Mouse (Mus musculus): ENCODE data around the gene Cables2. TPM values are rescaled to one million over a fixed set of nuclear protein-coding genes. Genes with fewer than 3 reads are reported as not detected.

The Cables2 gene
- total RNA-seq, 1 experiment, result 13.4 TPM

DNA sequence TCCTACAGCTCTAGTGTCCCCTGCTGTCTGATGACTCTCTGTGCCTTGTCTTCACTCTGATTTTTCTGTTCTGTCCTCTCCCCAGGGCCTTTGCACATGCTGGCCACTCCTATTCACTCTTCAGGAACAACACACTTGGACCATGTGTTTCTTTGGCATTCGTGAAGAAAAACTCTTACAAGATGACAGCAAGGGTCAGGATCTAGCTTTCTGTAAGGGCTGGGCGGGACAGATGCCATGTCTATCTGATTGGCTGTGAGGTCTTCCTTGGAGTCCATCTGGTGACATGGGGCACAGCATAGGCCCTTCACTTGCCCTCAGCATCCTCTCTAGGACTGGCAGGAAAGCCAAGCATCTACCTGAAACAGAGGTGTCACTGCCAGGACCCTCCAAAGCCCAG, 32.7 kb upstream of the Cables2 start:
- in situ Hi-C loops (cut with MboI; ENCODE audit: low sequenced_read_pairs in 2 of 2, unreplicated experiment in 2 of 2), result no loop called here
- no peak for DNase-seq (ENCODE audit: low read depth, low spot score)

GRCm38 (mm10) chr2:180305490-180305889, 32.2 kb upstream of the Cables2 start:
- in situ Hi-C loops (cut with MboI; ENCODE audit: low sequenced_read_pairs in 2 of 2, unreplicated experiment in 2 of 2), result no loop called here
- no peak for TF ChIP-seq ZNF384 (IDR thresholded peaks at IDR 0.05; ENCODE audit: low read depth, low read length)
- TF ChIP-seq CHD2 (IDR thresholded peaks at IDR 0.05; ENCODE audit: low read depth, low read length), result no peak
- no peak for TF ChIP-seq MAFK (IDR thresholded peaks at IDR 0.05; ENCODE audit: insufficient read depth, low read depth, low read length)
- TF ChIP-seq HCFC1 (IDR thresholded peaks at IDR 0.05; ENCODE audit: borderline replicate concordance, insufficient read depth, low read length), result no peak
- no peak for TF ChIP-seq ZC3H11A (IDR thresholded peaks at IDR 0.05; ENCODE audit: borderline replicate concordance, low read depth, low read length)
- no peak for DNase-seq (ENCODE audit: low read depth, low spot score)
- H3K4me3 ChIP-seq (ENCODE audit: insufficient read depth in 1 of 2, low read depth in 1 of 2, low read length in 2 of 2, poor library complexity in 1 of 2, severe bottlenecking in 1 of 2), result no peak overlapping the region
- H3K36me3 ChIP-seq (ENCODE audit: control insufficient read depth, insufficient read depth, low read length, poor library complexity, severe bottlenecking), result no peaks in the 10 kb centered on the region
- no peaks in the 10 kb centered on the region for H3K9me3 ChIP-seq (ENCODE audit: control insufficient read depth, insufficient read depth, low read depth, low read length)
- no peak overlapping the region for H3K9ac ChIP-seq (ENCODE audit: insufficient read depth, low read depth, low read length, poor library complexity, severe bottlenecking)
- H3K27ac ChIP-seq (ENCODE audit: insufficient read depth, low read depth, low read length, poor library complexity, severe bottlenecking), result no peak overlapping the region
- H3K4me1 ChIP-seq (ENCODE audit: control insufficient read depth in 2 of 2, insufficient read depth in 2 of 2, low read length in 2 of 2, poor library complexity in 1 of 2), result peaks cover 0 to 4% of the 10 kb centered on the region in 2 experiments; a peak in 1 of 4 replicates

More for the DNA sequence above, 32.7 kb upstream of the Cables2 start:
- Histone ChIP-seq H3K4me1 (ENCODE audit: control insufficient read depth in 2 of 2, insufficient read depth in 2 of 2, low read length in 2 of 2, poor library complexity in 1 of 2) (peaks cover 0 to 1% of the 10 kb centered on the region in 2 experiments; a peak in 1 of 4 replicates), H3K36me3 (ENCODE audit: control insufficient read depth, insufficient read depth, low read length, poor library complexity, severe bottlenecking) (no peaks in the 10 kb centered on the region), H3K27ac (ENCODE audit: insufficient read depth, low read depth, low read length, poor library complexity, severe bottlenecking) (no peak overlapping the region), H3K4me3 (ENCODE audit: insufficient read depth in 1 of 2, low read depth in 1 of 2, low read length in 2 of 2, poor library complexity in 1 of 2, severe bottlenecking in 1 of 2) (no peak overlapping the region), H3K9me3 (ENCODE audit: control insufficient read depth, insufficient read depth, low read depth, low read length) (no peaks in the 10 kb centered on the region), H3K9ac (ENCODE audit: insufficient read depth, low read depth, low read length, poor library complexity, severe bottlenecking) (no peak overlapping the region)
- no peak for TF ChIP-seq HCFC1 (IDR thresholded peaks at IDR 0.05; ENCODE audit: borderline replicate concordance, insufficient read depth, low read length)
- no peak for TF ChIP-seq ZNF384 (IDR thresholded peaks at IDR 0.05; ENCODE audit: low read depth, low read length)
- TF ChIP-seq ZC3H11A (IDR thresholded peaks at IDR 0.05; ENCODE audit: borderline replicate concordance, low read depth, low read length), result no peak
- no peak for TF ChIP-seq CHD2 (IDR thresholded peaks at IDR 0.05; ENCODE audit: low read depth, low read length)
- no peak for TF ChIP-seq MAFK (IDR thresholded peaks at IDR 0.05; ENCODE audit: insufficient read depth, low read depth, low read length)

- peaks cover 0 to 6% of the 10 kb centered on the region in 2 experiments; a peak in 1 of 4 replicates for H3K4me1 ChIP-seq (ENCODE audit: control insufficient read depth in 2 of 2, insufficient read depth in 2 of 2, low read length in 2 of 2, poor library complexity in 1 of 2)
- no peak overlapping the region for H3K4me3 ChIP-seq (ENCODE audit: insufficient read depth in 1 of 2, low read depth in 1 of 2, low read length in 2 of 2, poor library complexity in 1 of 2, severe bottlenecking in 1 of 2)
- H3K36me3 ChIP-seq (ENCODE audit: control insufficient read depth, insufficient read depth, low read length, poor library complexity, severe bottlenecking), result no peaks in the 10 kb centered on the region
- H3K9me3 ChIP-seq (ENCODE audit: control insufficient read depth, insufficient read depth, low read depth, low read length), result no peaks in the 10 kb centered on the region
- DNase-seq (ENCODE audit: low read depth, low spot score), result no peak
- in situ Hi-C loops (cut with MboI; ENCODE audit: low sequenced_read_pairs in 2 of 2, unreplicated experiment in 2 of 2), result no loop called here
- TF ChIP-seq HCFC1 (IDR thresholded peaks at IDR 0.05; ENCODE audit: borderline replicate concordance, insufficient read depth, low read length) (no peak), CHD2 (IDR thresholded peaks at IDR 0.05; ENCODE audit: low read depth, low read length) (no peak), ZNF384 (IDR thresholded peaks at IDR 0.05; ENCODE audit: low read depth, low read length) (no peak), ZC3H11A (IDR thresholded peaks at IDR 0.05; ENCODE audit: borderline replicate concordance, low read depth, low read length) (no peak), MAFK (IDR thresholded peaks at IDR 0.05; ENCODE audit: insufficient read depth, low read depth, low read length) (no peak)
- H3K27ac ChIP-seq (ENCODE audit: insufficient read depth, low read depth, low read length, poor library complexity, severe bottlenecking), result no peak overlapping the region
- H3K9ac ChIP-seq (ENCODE audit: insufficient read depth, low read depth, low read length, poor library complexity, severe bottlenecking), result no peak overlapping the region
Observed at GRCm38 (mm10) chr2:180304554-180304953, 31.3 kb upstream of the Cables2 start.

DNA sequence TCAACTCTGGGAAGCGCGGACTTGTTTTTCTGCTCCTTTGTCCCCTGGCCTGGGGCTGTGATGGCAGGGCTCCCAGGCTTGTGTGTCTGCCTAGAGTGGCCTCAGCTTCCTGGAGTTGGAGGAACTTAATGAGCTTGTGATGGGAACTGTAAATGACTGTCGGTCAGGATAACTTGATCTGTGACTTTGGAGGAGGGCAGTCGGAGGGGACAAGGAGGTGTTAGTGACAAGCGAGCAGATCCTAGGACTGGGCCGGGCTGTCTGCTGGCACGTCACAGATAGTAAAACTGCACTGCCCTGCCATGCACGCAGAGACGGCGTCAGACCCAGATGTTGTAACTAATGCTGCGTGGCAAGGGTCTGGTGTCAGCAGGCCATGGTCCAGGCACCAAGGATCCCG, 30.2 kb upstream of the Cables2 start:
- Histone ChIP-seq H3K4me3 (ENCODE audit: insufficient read depth in 1 of 2, low read depth in 1 of 2, low read length in 2 of 2, poor library complexity in 1 of 2, severe bottlenecking in 1 of 2) (no peak overlapping the region), H3K36me3 (ENCODE audit: control insufficient read depth, insufficient read depth, low read length, poor library complexity, severe bottlenecking) (no peaks in the 10 kb centered on the region), H3K27ac (ENCODE audit: insufficient read depth, low read depth, low read length, poor library complexity, severe bottlenecking) (no peak overlapping the region), H3K9me3 (ENCODE audit: control insufficient read depth, insufficient read depth, low read depth, low read length) (no peaks in the 10 kb centered on the region), H3K9ac (ENCODE audit: insufficient read depth, low read depth, low read length, poor library complexity, severe bottlenecking) (no peak overlapping the region), H3K4me1 (ENCODE audit: control insufficient read depth in 2 of 2, insufficient read depth in 2 of 2, low read length in 2 of 2, poor library complexity in 1 of 2) (peaks cover 0 to 6% of the 10 kb centered on the region in 2 experiments; a peak in 1 of 4 replicates)
- TF ChIP-seq ZNF384 (IDR thresholded peaks at IDR 0.05; ENCODE audit: low read depth, low read length), result no peak
- TF ChIP-seq MAFK (IDR thresholded peaks at IDR 0.05; ENCODE audit: insufficient read depth, low read depth, low read length), result no peak
- TF ChIP-seq ZC3H11A (IDR thresholded peaks at IDR 0.05; ENCODE audit: borderline replicate concordance, low read depth, low read length), result no peak
- no peak for TF ChIP-seq CHD2 (IDR thresholded peaks at IDR 0.05; ENCODE audit: low read depth, low read length)
- DNase-seq (ENCODE audit: low read depth, low spot score), result no peak
- in situ Hi-C loops (cut with MboI; ENCODE audit: low sequenced_read_pairs in 2 of 2, unreplicated experiment in 2 of 2), result no loop called here

DNA sequence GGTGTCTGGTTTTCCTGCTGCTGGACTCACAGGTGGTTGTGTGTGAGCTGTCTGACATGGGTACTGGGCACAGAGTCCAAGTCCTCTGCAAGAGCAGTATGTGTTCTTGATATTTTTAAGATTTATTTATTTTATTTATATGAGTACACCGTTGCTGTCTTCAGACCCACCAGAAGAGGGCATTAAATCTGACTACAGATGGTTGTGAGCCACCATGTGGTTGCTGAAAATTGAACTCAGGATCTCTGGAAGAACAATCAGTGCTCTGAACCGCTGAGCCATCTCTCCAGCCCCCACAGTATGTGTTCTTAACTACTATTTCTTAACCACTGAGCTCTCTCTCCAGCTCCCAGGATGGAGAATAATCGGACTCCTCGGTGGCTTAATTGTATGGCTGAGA, 28.9 kb upstream of the Cables2 start:
- Histone ChIP-seq H3K4me1 (ENCODE audit: control insufficient read depth in 2 of 2, insufficient read depth in 2 of 2, low read length in 2 of 2, poor library complexity in 1 of 2) (peaks cover 0 to 6% of the 10 kb centered on the region in 2 experiments; a peak in 1 of 4 replicates), H3K9me3 (ENCODE audit: control insufficient read depth, insufficient read depth, low read depth, low read length) (no peaks in the 10 kb centered on the region), H3K36me3 (ENCODE audit: control insufficient read depth, insufficient read depth, low read length, poor library complexity, severe bottlenecking) (no peaks in the 10 kb centered on the region), H3K9ac (ENCODE audit: insufficient read depth, low read depth, low read length, poor library complexity, severe bottlenecking) (no peak overlapping the region), H3K27ac (ENCODE audit: insufficient read depth, low read depth, low read length, poor library complexity, severe bottlenecking) (no peak overlapping the region), H3K4me3 (ENCODE audit: insufficient read depth in 1 of 2, low read depth in 1 of 2, low read length in 2 of 2, poor library complexity in 1 of 2, severe bottlenecking in 1 of 2) (no peak overlapping the region)
- TF ChIP-seq HCFC1 (IDR thresholded peaks at IDR 0.05; ENCODE audit: borderline replicate concordance, insufficient read depth, low read length) (no peak), ZNF384 (IDR thresholded peaks at IDR 0.05; ENCODE audit: low read depth, low read length) (no peak), MAFK (IDR thresholded peaks at IDR 0.05; ENCODE audit: insufficient read depth, low read depth, low read length) (no peak), ZC3H11A (IDR thresholded peaks at IDR 0.05; ENCODE audit: borderline replicate concordance, low read depth, low read length) (no peak)
- DNase-seq (ENCODE audit: low read depth, low spot score), result no peak
- in situ Hi-C loops (cut with MboI; ENCODE audit: low sequenced_read_pairs in 2 of 2, unreplicated experiment in 2 of 2), result no loop called here

Data from ES-E14 (cell line).